Mouse (Mus musculus) liver, embryonic 14.5 days (tissue): ENCODE measurements around the gene Stat5b. TPM values are rescaled to one million over a fixed set of nuclear protein-coding genes. Genes with fewer than 3 reads are reported as not detected.

Experiments used
- ATAC-seq: fragments of 200-750 bp; cut with Nextera tagmentation; 2 replicates; pipeline ENCODE4 v1.8.0; 2017; ENCODE audit warnings: moderate number of reproducible peaks, mild to moderate bottlenecking, moderate library complexity; ENCODE audit not compliant: insufficient read depth
- DNase-seq, 3 experiments: peaks; one replicate each; pipeline ENCODE4 v3.0.0-alpha.2; 2012 to 2013; ENCODE audit warnings: low read depth in 3 of 3, low spot score in 3 of 3
- H3K27ac ChIP-seq: fragments of 300-500 bp; sonication (generic); 2 replicates; pipeline ENCODE4 v1.5.1; 2014; ENCODE audit warnings: moderate library complexity, mild to moderate bottlenecking, control low read depth, inconsistent platforms
- H3K27me3 ChIP-seq: fragments of 300-500 bp; sonication (generic); 2 replicates; pipeline ENCODE4 v1.6.1; 2014; ENCODE audit warnings: mild to moderate bottlenecking, low read length, moderate library complexity; ENCODE audit not compliant: control insufficient read depth, insufficient read depth
- H3K36me3 ChIP-seq: fragments of 300-500 bp; sonication (generic); replicated peaks from 2 replicates; pipeline ENCODE4 v1.6.1; 2014; ENCODE audit warnings: low read depth; ENCODE audit not compliant: control insufficient read depth, insufficient read depth
- H3K4me1 ChIP-seq, 2 experiments: fragments of 200-500 bp in 1 of 2; fragments of 300-500 bp in 1 of 2; sonication (generic) in 1 of 2; replicated peaks; 2 replicates each; pipeline ENCODE4 v1.6.1; 2012 to 2014; ENCODE audit warnings: antibody characterized with exemption in 1 of 2, inconsistent platforms in 1 of 2, low read length in 1 of 2; ENCODE audit not compliant: control insufficient read depth in 2 of 2, insufficient read depth in 2 of 2
- H3K4me2 ChIP-seq: fragments of 300-500 bp; sonication (generic); 2 replicates; pipeline ENCODE4 v1.6.1; 2014; ENCODE audit warnings: low read depth, mild to moderate bottlenecking, control low read depth, moderate library complexity
- H3K4me3 ChIP-seq, 2 experiments: fragments of 200-500 bp in 1 of 2; fragments of 300-500 bp in 1 of 2; sonication (generic) in 1 of 2; 2 replicates each; pipeline ENCODE4 v1.5.1; 2012 to 2014; ENCODE audit warnings: low read depth in 2 of 2, low read length in 2 of 2, mild to moderate bottlenecking in 2 of 2, control low read depth in 1 of 2, inconsistent platforms in 1 of 2, moderate library complexity in 1 of 2; ENCODE audit not compliant: insufficient read depth in 1 of 2
- H3K9ac ChIP-seq: fragments of 300-500 bp; sonication (generic); replicated peaks from 2 replicates; pipeline ENCODE4 v1.6.1; 2014; ENCODE audit warnings: mild to moderate bottlenecking, control low read depth, moderate library complexity
- H3K9me3 ChIP-seq: fragments of 300-500 bp; sonication (generic); 2 replicates; pipeline ENCODE4 v1.6.1; 2016; ENCODE audit warnings: low read length, mixed read lengths; ENCODE audit not compliant: control insufficient read depth
- CTCF ChIP-seq: IDR thresholded peaks from 2 replicates; pipeline ENCODE4 v1.5.1; 2016; ENCODE audit warnings: antibody characterized with exemption, low read depth, control low read depth
- EP300 ChIP-seq: IDR thresholded peaks from 2 replicates; pipeline ENCODE4 v1.6.1; 2016; ENCODE audit warnings: antibody characterized with exemption, low read depth
- WGBS: fragments of 180-500 bp; shearing (Covaris S2); extraction: QIAGEN DNeasy Blood & Tissue Kit; methylation state at CpG from one replicate; pipeline ENCODE4 v1.1.7; 2014; ENCODE audit not compliant: insufficient replicate concordance; 5-methylcytosine and 5-hydroxymethylcytosine counted together
- polyA plus RNA-seq, 2 experiments: library from polyadenylated mRNA; depleted of rRNA in 1 of 2; stranded (reverse) in 1 of 2; unstranded in 1 of 2; fragments of >200 nt; fragmentation: Nextera tagmentation in 1 of 2; extraction: Ambion mirVana in 1 of 2; gene quantifications; 2 replicates each; pipeline versions ENCODE4 v1.2.1 to v1.2.3; 2012 to 2014

Gene Stat5b
- polyA plus RNA-seq, 2 experiments, result 12.4 to 16.4 TPM

- peak overlapping the region; percentile 93 for H3K4me2 ChIP-seq
- H3K27ac ChIP-seq, result no peak overlapping the region
- TF ChIP-seq EP300 (no peak), CTCF (no peak; the same call in 1 of the 2 replicates)
- H3K9ac ChIP-seq, result peak overlapping the region; percentile 66
- H3K9me3 ChIP-seq, result no peaks in the 10 kb centered on the region
- peak; percentile 65 to 67 (median 66) for DNase-seq
- ATAC-seq, result peak; percentile 89
- H3K4me1 ChIP-seq, result peaks cover 5 to 12% of the 10 kb centered on the region in 2 experiments; a peak in 3 of 4 replicates
- no peaks in the 10 kb centered on the region for H3K27me3 ChIP-seq
- H3K36me3 ChIP-seq, result peaks cover 2% of the 10 kb centered on the region; the same call in 1 of the 2 replicates
- WGBS, result under 1% methylated on average over 55 of the region's 55 CpGs
- peak overlapping the region; percentile 59 to 62 for H3K4me3 ChIP-seq
These were observed 9.9 kb upstream of the Stat5b start for GRCm38 (mm10) chr11:100860198-100861048.

GRCm38 (mm10) chr11:100859579-100860075, 9.1 kb upstream of the Stat5b start:
- Histone ChIP-seq H3K9me3 (no peaks in the 10 kb centered on the region), H3K9ac (no peak overlapping the region; the same call in 1 of the 2 replicates), H3K4me3 (peak overlapping the region in 1 of 2 experiments; percentile 62; a peak in 2 of 4 replicates), H3K4me1 (peaks cover 5 to 12% of the 10 kb centered on the region in 2 experiments; a peak in 3 of 4 replicates), H3K27ac (no peak overlapping the region), H3K4me2 (peak overlapping the region; percentile 93), H3K36me3 (no peaks in the 10 kb centered on the region), H3K27me3 (no peaks in the 10 kb centered on the region)
- 48% methylated on average over 6 of the region's 6 CpGs for WGBS
- TF ChIP-seq CTCF, result no peak
- TF ChIP-seq EP300, result no peak
- no peak for ATAC-seq
- DNase-seq, result no peak

GRCm38 (mm10) chr11:100858935-100859578, 8.5 kb upstream of the Stat5b start, which contains the start of gene Stat5a:
Gene Stat5a (plus strand): TSS chr11:100859351.
- H3K4me1 ChIP-seq, result peaks cover 5 to 12% of the 10 kb centered on the region in 2 experiments; a peak in 3 of 4 replicates
- WGBS, result 67% methylated on average over 9 of the region's 9 CpGs

GRCm38 (mm10) chr11:100857960-100858359, 7.4 kb upstream of the Stat5b start:
- H3K27me3 ChIP-seq, result no peaks in the 10 kb centered on the region
- TF ChIP-seq CTCF (no peak), EP300 (no peak)

More at GRCm38 (mm10) chr11:100858935-100859578, 8.5 kb upstream of the Stat5b start, which contains the start of gene Stat5a:
- no peak within 1 kb of the TSS for H3K27ac ChIP-seq
- H3K27me3 ChIP-seq, result no peaks in the 10 kb centered on the region
- H3K36me3 ChIP-seq, result no peaks in the 10 kb centered on the region
- ATAC-seq, result no peak
- DNase-seq, result no peak
- H3K4me2 ChIP-seq, result peak within 1 kb of the TSS; percentile 93
- peak within 1 kb of the TSS; percentile 66 for H3K9ac ChIP-seq
- TF ChIP-seq CTCF (no peak), EP300 (no peak)
- no peaks in the 10 kb centered on the region for H3K9me3 ChIP-seq
- peak within 1 kb of the TSS; percentile 59 to 62 for H3K4me3 ChIP-seq

More at GRCm38 (mm10) chr11:100857960-100858359, 7.4 kb upstream of the Stat5b start:
- Histone ChIP-seq H3K4me1 (peaks cover 5 to 12% of the 10 kb centered on the region in 2 experiments; a peak in 3 of 4 replicates), H3K4me3 (no peak overlapping the region), H3K9me3 (no peaks in the 10 kb centered on the region), H3K27ac (no peak overlapping the region), H3K9ac (no peak overlapping the region), H3K36me3 (no peaks in the 10 kb centered on the region), H3K4me2 (no peak overlapping the region)
- DNase-seq, result no peak
- 61% methylated on average over 6 of the region's 6 CpGs for WGBS
- no peak for ATAC-seq
